ENCODE assay signal across 35 mouse cellular contexts in genomic region chr2:121879506-121879905, GRCm38 (mm10).
"Had no signal": no experiment of that assay in that cellular context is flagged by ENCODE, and none has a peak within 500 bp of the region (broad histone marks: within the 10 kb centered on the region; RNA-seq: fewer than 3 reads in every experiment).

No protein-coding gene starts in this region.

- H3K27ac ChIP-seq: heart, adult 2 months; heart, embryonic 10.5 days; heart, embryonic 13.5 days; heart, embryonic 15.5 days; hindbrain, embryonic 10.5 days; hindbrain, embryonic 12.5 days; hindbrain, embryonic 13.5 days; hindbrain, embryonic 14.5 days; hindbrain, embryonic 15.5 days; hindbrain, postnatal 0 days; intestine, embryonic 15.5 days; kidney, embryonic 15.5 days; kidney, postnatal 0 days; layer of hippocampus, adult 2 months had no signal

- H3K9me3 ChIP-seq: heart, embryonic 10.5 days; heart, embryonic 12.5 days; heart, embryonic 13.5 days; heart, embryonic 15.5 days; hindbrain, embryonic 10.5 days; hindbrain, embryonic 12.5 days; hindbrain, embryonic 13.5 days; hindbrain, embryonic 15.5 days; intestine, embryonic 15.5 days; kidney, embryonic 15.5 days had no signal

- DNase-seq: heart, adult 2 months; heart, postnatal 10 days; heart, postnatal 14 days; heart, postnatal 36 days; heart, postnatal 4 days; kidney, adult 11 months; kidney, adult 18-20 months; kidney, adult 2 months; kidney, adult 8-10 months; kidney, adult 9 months; kidney, postnatal 10 days; kidney, postnatal 14 days; kidney, postnatal 25 days; kidney, postnatal 36 days; layer of hippocampus, adult 9-11 months; layer of hippocampus, postnatal 36 days had no signal

- H3K4me2 ChIP-seq: heart, embryonic 11.5 days; heart, embryonic 12.5 days; heart, embryonic 13.5 days; heart, embryonic 15.5 days; hindbrain, embryonic 12.5 days; hindbrain, embryonic 13.5 days; hindbrain, embryonic 14.5 days; hindbrain, embryonic 15.5 days; intestine, embryonic 15.5 days; kidney, embryonic 15.5 days had no signal

- H3K9ac ChIP-seq: heart, embryonic 12.5 days; heart, embryonic 13.5 days; heart, embryonic 15.5 days; hindbrain, embryonic 12.5 days; hindbrain, embryonic 13.5 days; hindbrain, embryonic 14.5 days; hindbrain, embryonic 15.5 days; intestine, embryonic 15.5 days; kidney, embryonic 15.5 days had no signal

- H3K27me3 ChIP-seq: heart, embryonic 12.5 days; heart, embryonic 13.5 days; heart, embryonic 15.5 days; hindbrain, embryonic 12.5 days; hindbrain, embryonic 13.5 days; hindbrain, embryonic 15.5 days; intestine, embryonic 15.5 days; kidney, embryonic 15.5 days had no signal

- ATAC-seq: hindbrain, embryonic 16.5 days; hindbrain, postnatal 0 days; inflammation-experienced regulatory T-cells, adult 6 months; intestine, embryonic 15.5 days; intestine, embryonic 16.5 days; intestine, postnatal 0 days had no signal

- H3K4me3 ChIP-seq: heart, adult 2 months; heart, embryonic 10.5 days; heart, embryonic 12.5 days; heart, embryonic 13.5 days; heart, embryonic 15.5 days; hindbrain, embryonic 10.5 days; hindbrain, embryonic 12.5 days; hindbrain, embryonic 13.5 days; hindbrain, embryonic 15.5 days; intestine, embryonic 15.5 days; kidney, embryonic 15.5 days; layer of hippocampus, adult 2 months had no signal

- H3K36me3 ChIP-seq: heart, embryonic 15.5 days; hindbrain, embryonic 12.5 days; hindbrain, embryonic 13.5 days; hindbrain, embryonic 15.5 days; intestine, embryonic 15.5 days had no signal

- H3K4me1 ChIP-seq: heart, embryonic 10.5 days; heart, embryonic 12.5 days; heart, embryonic 13.5 days; heart, embryonic 15.5 days; hindbrain, embryonic 10.5 days; hindbrain, embryonic 12.5 days; hindbrain, embryonic 13.5 days; hindbrain, embryonic 15.5 days; intestine, embryonic 15.5 days; kidney, embryonic 15.5 days had no signal
